Mouse (Mus musculus) cortical plate, adult 2 months (tissue): ENCODE results near the gene Ooep.
"Not testable (repeated sequence)": the region's sequence is repeated elsewhere in the genome, so short reads cannot be mapped to it uniquely, and the experiment has no call there.

Source experiments
- CTCF ChIP-seq: fragments of 200-500 bp; IDR thresholded peaks from 2 replicates; pipeline ENCODE4 v1.5.1; 2011; ENCODE audit warnings: mild to moderate bottlenecking, control low read depth, low read length; ENCODE audit not compliant: insufficient read depth; ENCODE audit errors: extremely low read depth
- POLR2A ChIP-seq: fragments of 200-500 bp; IDR thresholded peaks from 2 replicates; pipeline ENCODE4 v1.6.1; 2011; ENCODE audit warnings: mild to moderate bottlenecking, low read length, control low read depth; ENCODE audit not compliant: insufficient read depth; ENCODE audit errors: extremely low read depth

DNA sequence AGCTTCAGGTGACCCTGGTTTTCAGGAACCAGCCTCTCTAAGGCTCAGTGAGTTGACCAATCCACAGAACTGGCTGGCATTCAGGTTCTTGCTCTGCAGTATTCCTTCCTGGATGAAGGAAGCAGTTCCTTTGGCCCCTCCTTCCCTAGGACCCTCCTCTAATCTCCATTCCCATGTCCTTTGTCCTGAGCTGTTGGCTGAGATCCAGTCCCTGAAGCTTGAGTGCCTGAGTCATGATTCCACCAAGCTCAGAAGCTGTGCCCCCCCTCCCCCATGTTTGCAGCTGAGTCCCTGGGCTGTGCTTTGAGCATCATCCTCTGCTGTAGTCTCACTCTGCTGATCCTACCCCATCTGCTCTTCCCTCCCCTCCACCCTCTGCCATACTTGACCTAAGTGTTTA is 41.5 kb downstream of the Ooep start:
- TF ChIP-seq CTCF, POLR2A: not testable (repeated sequence)
